Mouse (Mus musculus) cerebellum, adult 9-11 months (tissue): ENCODE measurements around the gene Prrt1.

ENCODE experiments used
- DNase-seq: peaks from one replicate; pipeline ENCODE4 v3.0.0; 2022

Prrt1 gene

GRCm38 (mm10) chr17:34673139-34673538 lies 43.8 kb downstream of the Prrt1 start:
- DNase-seq, result no peak

GRCm38 (mm10) chr17:34674524-34675204 lies 45.3 kb downstream of the Prrt1 start:
- no peak for DNase-seq

GRCm38 (mm10) chr17:34675205-34676092 lies 46.1 kb downstream of the Prrt1 start:
- no peak for DNase-seq

- no peak for DNase-seq
Measured at GRCm38 (mm10) chr17:34676093-34676460, 46.7 kb downstream of the Prrt1 start.

GRCm38 (mm10) chr17:34676671-34677070 lies 47.3 kb downstream of the Prrt1 start:
- DNase-seq, result no peak

- DNase-seq, result no peak
Measured at GRCm38 (mm10) chr17:34680191-34680590, 50.9 kb downstream of the Prrt1 start.

- no peak for DNase-seq
Measured at GRCm38 (mm10) chr17:34680621-34681020, 51.3 kb downstream of the Prrt1 start.

- no peak for DNase-seq
Measured at GRCm38 (mm10) chr17:34681132-34681571, 51.8 kb downstream of the Prrt1 start.

GRCm38 (mm10) chr17:34681881-34682536 lies 52.7 kb downstream of the Prrt1 start:
- no peak for DNase-seq
